Mouse (Mus musculus): ENCODE measurements around the gene Npy1r.

Gene Npy1r

DNA sequence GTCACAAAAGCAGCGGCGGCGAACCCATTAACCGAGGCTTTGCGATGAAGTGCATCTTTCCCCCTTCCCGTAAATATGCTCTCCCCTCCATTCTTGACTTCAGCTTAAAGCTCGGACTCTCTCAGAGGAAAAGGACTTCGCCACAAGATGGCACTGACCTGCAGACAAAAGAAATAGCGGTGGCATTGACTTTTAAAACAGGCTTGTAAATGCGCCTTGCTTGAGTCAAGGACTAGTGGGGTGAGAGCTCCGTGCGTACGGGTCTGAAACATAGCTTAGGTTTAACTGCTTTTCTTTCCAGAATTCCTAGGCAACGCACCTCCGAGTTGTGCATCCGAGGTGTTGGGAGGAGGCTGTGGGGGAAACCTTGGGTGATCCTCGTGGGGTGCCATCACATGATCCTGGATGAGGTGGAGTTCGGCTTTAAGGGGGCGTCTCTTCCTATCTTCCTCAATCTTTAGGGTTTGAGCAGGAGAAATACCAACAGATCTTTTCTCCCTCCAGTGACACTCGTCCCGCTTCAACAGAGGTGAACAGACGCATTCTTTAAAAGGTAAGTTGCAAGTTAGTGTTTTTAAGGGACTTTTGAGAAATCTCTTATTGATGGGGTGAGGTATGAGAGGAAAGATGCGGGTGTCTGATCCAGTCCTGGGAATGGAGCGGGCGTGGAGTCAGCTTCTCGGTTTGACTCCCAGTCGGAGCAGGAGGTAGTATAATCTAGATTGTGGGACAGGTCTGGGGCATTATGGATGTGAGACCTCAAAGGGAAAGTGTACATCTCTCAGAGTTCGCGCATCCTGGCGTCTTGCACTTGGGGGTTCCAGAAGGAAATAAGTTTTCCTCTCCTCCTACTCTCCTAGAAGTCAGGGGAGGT lies at the start of gene Npy1r:
Npy1r (plus strand) TSS at position 223 of the 874 bp plus-strand sequence.
- WGBS, result 2% methylated on average over 30 of the region's 30 CpGs

DNA sequence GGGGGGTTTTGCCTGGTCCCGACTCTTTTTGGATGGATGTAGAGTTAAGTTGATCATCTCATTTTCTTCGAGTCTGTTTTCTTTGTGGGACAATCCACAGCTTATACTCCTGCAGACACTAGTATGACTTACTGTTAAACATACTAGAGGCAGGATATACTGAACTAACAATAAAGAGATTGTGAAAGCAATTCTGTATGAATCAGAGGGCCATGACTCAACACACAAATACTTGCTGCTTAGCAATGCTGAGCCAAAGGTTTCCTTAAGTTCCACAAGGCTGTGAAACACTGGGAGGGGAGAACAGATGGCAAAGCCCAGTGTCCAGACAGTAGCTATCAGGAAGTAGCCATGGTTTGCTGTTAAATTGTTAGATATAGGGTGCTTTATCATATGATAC lies 15.7 kb upstream of the Npy1r start:
- 82% methylated on average over 2 of the region's 2 CpGs for WGBS

DNA sequence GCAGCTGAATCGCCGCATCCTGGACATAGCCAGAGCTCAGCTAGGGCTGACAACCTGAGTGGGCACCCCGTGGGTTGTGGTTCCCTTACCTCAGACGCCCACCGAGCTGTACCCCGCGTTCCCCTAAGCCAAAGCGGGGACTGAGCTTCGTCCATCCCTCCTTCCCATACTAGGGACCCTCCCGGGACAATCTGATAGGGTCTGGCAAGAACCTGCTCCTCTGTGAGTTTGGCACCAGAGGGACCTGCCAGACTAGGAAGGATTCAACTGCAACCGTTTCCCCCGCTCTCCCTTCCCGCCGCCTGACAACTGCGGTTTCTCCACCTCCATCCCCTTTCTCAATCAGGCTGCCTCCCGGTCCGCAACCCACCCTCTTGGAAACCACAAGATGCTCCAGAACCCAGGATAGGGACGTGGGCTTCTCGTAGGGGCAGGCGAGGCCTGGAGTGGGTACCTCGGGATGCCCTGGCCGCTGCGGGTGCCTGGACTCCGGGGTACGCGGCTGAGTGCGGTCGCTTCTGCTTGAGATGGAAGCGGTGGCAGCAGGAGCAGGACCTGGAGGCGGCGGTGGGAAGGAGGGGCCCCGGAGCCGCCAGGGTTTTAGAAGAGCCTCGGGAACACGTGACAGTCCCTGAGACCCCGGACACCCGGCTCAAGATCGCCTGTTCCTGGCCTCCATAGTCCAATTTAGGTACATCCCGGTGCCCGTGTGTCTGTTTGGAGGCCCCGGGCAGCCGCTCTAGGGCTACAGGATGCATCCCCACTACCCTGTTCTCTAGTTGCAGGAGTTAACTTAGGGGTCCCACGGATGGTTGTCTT lies 9.3 kb upstream of the Npy1r start, which contains the start of gene Npy5r:
Npy5r (minus strand) TSS at position 618 of the 819 bp plus-strand sequence.
- 1% methylated on average over 43 of the region's 43 CpGs for WGBS

DNA sequence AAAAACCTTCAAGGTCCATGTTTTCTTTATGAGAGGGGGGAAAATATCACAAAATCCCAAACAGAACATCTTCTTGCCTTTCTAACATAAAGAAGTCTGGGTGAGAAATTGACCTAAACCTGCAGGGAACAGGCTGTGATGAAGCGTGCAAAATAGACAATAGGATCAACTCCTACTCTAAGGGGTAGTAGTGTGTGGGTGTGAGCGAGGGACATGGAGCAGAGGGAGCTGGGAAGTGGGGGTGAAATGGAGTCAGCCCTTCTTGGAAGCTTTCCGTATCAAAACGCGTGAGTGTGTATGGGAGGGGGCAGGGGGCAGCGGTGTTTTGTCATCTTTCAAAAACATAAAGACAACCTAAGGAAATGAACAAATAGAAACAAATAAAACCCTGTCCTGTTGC lies 8.6 kb upstream of the Npy1r start:
- WGBS, result 37% methylated on average over 6 of the region's 6 CpGs

DNA sequence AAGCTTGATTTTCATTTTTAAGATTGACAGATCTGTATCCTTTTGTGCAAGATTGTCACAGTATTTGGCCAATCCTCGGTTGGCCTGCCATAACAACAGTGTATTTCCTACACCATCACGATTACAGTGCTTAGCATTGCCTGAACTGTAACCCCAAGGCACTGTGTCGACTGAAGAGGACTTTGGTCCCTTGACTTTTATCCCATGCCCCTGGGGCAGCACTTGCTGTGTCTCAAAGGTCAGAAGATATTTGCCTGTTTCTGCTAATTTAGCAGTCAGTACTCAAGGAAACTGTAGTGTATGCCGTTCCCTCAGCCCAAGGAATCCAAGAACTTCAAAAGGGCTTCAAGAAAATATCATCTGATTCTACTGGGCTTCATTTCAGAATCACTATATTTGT lies 8.2 kb upstream of the Npy1r start:
- 61% methylated on average over 4 of the region's 4 CpGs for WGBS

DNA sequence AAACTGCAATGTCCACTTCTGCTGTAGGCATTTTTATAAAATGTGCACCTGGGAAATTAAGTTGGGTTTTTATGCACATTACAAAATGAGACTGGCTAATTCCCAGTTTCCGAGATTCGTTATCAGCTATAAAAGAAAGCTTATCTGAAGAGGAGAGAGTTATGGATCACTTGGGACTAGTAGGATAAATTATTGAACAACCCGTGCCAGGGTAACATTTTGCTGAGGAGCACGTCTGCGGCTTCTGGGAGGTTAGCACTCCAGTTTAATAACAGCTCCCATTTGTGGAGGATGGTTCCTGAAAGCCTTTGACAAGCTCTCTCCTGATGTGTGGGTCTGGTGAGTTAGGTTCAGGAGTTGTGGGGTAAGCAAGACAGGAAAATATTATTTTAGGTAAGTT lies 6.6 kb upstream of the Npy1r start:
- WGBS, result 84% methylated on average over 5 of the region's 5 CpGs

DNA sequence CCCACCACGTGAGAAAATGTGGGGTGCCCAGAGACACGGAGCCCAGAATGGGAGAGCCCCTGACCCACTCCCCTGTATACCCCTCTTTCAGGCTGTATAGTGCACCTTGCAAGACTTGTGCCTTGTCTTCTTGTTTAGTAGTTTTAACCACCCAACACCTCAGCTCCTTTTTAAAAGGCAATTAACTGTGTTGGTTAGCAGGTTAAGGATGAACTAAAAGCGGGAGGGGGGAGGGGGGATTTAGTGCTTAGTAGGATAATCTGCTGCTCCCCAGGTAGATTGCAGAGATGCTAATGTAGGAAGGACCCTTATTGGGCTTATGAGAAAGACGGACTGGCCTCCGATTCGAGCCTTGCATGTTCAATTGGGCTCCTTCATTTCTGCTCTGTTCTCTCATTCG lies 1.0 kb downstream of the Npy1r start:
- WGBS, result 3% methylated on average over 7 of the region's 7 CpGs

DNA sequence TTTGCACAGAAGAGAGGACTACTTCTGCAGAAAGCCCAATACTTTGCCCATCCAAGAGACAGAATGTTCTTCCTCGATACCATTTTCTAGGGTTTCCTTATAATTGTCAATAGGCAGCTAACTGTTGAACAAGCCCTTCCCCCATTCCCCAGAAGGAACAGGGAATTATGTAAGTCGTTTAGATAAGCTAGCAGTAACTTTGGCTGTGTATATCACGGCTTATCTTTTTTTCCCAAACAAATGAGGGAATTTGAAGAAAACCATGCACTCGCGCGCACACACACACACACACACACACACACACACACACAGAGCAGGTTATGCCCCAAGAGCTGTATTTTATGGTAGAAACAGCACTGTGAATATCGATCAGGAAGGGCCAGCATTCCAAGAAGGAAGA lies 1.8 kb downstream of the Npy1r start:
- WGBS, result 37% methylated on average over 7 of the region's 7 CpGs

DNA sequence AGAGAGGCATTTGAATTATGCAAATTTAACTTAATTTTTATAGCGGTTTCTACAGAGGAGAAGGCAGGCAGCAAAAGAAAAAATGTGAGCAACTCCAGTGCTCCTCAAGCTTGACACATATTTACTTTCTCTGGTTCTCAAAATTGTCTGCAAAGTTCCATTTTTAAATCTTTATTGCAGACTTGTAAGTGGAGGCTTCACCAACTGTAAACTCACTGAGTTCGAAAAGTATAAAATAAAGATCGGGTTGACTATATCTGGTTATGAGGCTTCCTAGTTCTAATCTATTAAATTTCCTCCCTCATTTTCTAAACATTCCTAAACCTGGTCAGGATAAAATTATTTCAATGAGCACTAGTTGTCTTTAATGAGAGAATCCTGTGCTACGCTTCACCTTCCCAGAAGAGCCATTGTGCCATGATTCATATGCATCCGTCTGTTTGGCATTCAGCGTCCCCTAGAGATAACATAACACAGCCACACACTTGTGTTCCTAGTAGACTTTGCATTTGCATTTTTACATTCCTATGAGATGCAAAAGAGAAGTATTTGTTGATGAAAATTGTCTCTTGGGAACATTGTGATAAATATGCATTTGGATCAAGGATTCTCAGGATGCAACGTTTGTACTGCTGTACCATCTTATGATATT lies 17.5 kb downstream of the Npy1r start:
- WGBS, result 53% methylated on average over 7 of the region's 7 CpGs

DNA sequence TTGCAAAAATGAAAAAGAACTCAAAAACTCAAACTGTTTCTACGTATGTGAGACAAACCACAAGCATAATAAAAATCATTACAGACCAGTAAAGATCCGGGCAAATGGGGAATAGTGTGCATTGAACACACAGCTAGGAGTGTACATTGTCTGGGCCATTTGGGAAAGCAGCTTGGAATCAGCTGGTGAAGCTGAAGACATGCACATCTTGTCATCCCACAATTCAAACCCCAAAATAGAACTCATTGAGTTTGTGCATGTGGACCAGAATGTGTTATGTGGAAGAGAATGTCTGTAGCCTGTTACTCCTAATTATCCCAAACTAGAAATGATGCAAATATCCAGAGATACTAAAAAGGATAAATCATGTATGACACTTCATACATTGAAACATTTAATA lies 25.8 kb downstream of the Npy1r start:
- 48% methylated on average over 2 of the region's 2 CpGs for WGBS

DNA sequence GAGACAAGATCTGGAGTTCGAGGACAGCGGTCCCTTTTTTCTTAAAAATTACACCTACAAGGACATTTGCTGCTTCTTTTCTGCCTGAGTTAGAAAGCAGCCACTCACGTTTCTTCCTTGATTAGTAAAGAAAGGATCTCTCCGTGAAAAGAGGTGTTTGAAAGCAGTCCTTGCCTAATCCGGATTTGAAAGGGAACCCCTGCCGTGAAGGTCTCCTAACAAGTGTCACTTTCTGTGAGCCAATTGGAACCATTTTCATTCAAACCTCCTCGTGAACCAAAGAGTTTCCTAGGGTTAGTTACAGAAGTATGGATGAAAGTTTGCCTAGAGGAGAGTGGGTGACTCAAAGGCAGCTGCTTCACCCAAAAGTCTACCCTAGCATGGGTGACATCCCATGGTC lies 32.5 kb downstream of the Npy1r start:
- WGBS, result 51% methylated on average over 7 of the region's 7 CpGs

DNA sequence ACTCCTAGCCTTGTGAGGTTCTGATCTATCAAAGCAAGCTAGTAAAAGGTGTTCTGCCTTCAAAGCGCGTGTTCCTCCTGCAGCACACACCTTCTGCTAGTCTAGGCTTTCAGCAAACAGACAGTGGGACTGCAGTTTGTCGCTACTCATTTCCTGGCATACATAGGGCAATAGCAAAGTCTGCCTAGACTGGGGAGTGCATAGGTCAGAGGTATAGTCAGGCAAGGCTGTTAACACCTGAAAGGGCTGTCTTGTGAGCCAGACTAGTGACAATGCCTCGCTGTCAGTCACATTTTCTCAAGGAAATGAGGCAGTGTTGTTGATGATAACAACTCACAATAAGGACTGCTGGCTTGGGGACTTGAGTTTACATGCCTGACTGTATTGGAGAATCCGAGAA lies 35.0 kb downstream of the Npy1r start:
- WGBS, result 66% methylated on average over 5 of the region's 5 CpGs

DNA sequence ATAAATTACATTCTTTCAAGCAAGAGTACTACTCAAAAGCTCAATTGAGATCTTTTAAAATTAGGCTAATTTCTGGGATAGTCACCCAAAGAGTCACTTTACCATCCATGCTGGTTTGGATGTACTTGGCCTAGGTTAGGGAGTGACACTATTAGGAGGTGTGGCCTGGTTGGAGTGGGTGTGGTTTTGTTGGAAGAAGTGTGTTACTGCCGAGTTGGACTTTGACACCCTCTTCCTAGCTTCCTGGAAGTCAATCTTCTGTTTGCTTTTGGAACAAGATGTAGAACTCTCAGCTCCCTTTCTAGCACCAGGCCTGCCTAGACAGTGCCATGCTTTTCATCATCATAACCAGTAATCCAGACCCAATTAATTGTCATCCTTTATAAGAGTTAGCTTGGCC lies 45.4 kb downstream of the Npy1r start:
- WGBS, result 74% methylated on average over 1 of the region's 1 CpGs

DNA sequence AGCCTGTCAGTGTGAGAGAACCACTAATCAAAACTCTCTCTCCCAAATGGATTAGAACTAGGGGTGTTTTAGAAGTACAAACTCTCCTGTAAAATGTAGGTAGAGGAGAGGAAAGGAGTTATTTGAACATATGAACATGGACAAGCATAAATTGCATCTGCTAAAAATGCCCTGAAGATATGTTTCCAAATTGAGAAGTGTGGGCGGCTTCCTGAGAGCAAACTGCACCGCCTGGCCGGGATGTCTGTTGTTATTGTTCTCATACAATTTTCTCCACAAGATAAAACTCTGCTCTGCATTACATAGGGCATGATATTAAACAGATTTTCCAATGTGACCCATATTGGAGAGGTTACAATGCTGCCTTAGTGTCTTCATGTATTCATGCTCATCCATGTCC lies 48.6 kb downstream of the Npy1r start:
- WGBS, result 45% methylated on average over 3 of the region's 3 CpGs

DNA sequence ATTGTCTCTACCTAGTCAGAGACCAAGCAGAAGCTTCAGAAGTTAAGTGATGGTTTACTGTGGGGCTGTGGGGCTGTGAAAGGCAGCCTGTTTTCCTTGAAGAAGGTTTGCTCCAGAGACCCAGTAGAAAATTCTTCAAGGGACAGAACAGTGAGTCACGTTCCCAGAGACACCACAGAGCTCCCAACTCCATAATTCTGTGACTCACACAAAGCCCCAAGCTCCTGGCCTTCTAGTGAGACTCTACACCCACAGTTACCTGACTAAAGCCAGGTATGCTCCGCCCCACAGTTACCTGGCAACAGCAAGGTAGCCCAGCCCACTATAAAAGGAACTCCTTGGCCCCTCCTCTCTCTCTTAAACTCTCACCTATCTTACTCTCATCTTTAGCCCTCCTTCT lies 54.6 kb downstream of the Npy1r start:
- WGBS, result 68% methylated on average over 2 of the region's 2 CpGs

DNA sequence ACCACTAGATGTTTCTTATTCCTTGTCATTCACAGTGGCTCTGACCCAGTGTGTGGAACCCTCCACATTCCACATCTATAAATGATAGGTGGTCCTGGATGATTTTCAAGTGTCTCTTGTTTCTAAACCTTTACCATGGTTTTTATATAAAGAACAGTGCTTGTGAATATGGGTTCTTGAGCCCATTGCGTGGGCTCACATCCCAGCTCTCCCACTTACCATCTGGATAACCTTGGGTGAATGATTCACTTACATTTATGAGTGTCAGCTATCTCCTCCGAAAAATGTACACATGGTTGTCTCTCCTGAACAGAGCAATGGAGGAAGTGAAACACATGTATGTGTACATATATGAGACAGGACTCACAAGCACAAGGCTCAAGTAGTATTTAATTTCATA lies 59.2 kb downstream of the Npy1r start:
- 45% methylated on average over 2 of the region's 2 CpGs for whole genome bisulfite sequencing

Data from cerebral cortex, adult 2 months (tissue).